Mouse (Mus musculus) inflammation-experienced regulatory T-cells, adult 6 months (primary cell): ENCODE results near the gene Cdc42. TPM values are rescaled to one million over a fixed set of nuclear protein-coding genes. Genes with fewer than 3 reads are reported as not detected.

ENCODE experiments used
- ATAC-seq: one replicate; pipeline ENCODE4 v1.8.0; 2017
- polyA plus RNA-seq, 3 experiments: library from polyadenylated mRNA; unstranded; fragments of 100-300 nt; shearing (Covaris generic); gene quantifications; one replicate each; pipeline ENCODE4 v1.2.1; 2017

Cdc42 gene
- polyA plus RNA-seq, 3 experiments from 2014 or later, result 615 to 1,059 (median 624) TPM

GRCm38 (mm10) chr4:137285876-137286661 lies 71.5 kb downstream of the Cdc42 start:
- no peak for ATAC-seq

DNA sequence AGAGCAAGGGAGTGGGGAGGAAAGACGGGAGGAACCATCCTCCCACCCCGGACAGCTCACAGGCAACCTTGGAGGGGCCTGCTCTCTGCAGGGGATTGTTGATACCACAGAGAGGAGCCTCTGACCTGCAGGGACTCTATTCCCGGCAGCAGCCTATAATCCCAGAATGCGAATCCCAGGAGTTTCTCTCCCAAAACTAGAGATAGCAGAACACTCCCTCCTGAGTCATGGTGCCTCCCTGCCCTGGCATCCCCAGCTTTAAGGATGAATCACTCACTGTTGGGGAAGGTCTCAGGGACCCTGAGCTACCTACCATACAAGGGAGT lies 74.2 kb downstream of the Cdc42 start:
- ATAC-seq, result no peak

DNA sequence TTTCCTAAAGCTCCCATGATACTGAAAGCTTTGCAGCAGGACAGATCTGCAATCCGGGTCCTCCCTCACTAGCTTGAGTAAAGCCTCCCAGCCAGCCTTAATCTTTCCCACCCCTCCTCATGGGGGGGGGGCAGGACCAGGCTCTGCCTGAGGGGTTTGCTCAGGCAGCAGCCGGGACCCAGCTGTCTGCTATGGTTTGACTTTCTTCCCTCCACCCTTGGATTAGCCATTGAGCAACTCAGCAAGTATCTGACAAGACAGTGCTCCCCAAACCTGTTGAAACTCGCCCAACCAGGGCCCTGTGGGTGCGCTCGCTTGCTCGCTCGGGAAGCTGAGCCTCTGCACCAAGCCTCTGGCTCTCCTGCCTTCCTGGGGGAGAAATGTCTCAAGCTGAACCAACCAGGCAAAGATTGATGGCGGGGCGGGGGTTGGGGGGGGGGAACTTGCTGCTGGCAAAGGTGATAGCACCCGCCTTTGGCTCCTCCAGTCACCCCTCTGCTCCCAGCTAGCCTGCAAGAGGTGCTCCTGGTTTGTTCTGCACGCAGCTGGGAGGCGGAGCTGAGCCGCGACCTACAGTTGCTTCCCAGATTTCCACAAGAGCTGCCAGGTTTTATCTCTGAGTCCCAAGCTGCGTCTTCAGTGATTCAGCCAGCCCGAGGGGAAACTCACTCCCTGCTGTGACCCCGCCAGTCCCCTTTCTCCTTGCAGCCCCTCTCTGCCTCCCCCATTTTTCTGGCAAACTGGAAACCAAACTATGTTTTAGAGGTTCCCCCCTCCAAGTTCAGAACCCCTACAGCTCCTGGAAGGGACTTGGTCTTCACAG lies 74.7 kb downstream of the Cdc42 start:
- ATAC-seq, result no peak

DNA sequence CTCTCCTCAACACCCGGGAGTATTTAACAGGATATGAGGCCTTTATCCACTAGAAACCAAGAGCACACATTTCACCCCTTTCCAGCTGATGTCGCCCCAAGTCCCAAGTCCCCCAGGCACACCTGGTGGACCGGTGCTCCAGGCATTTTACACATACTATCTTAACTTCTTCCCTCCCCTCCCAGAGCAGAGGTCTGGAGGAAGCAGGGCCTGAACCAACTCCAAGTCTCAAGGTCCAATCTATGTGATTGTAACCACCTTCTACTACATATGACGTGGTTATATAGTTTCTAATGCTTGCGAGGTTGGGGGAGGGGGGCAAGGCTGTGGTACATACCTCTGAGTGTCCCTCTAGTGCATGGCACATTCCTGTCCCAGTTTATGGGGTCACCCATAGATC lies 75.4 kb downstream of the Cdc42 start:
- ATAC-seq, result no peak

- ATAC-seq, result no peak
These were observed 76.2 kb downstream of the Cdc42 start for GRCm38 (mm10) chr4:137281273-137281672.

- ATAC-seq, result no peak
These were observed 78.2 kb downstream of the Cdc42 start for GRCm38 (mm10) chr4:137279346-137279745.

DNA sequence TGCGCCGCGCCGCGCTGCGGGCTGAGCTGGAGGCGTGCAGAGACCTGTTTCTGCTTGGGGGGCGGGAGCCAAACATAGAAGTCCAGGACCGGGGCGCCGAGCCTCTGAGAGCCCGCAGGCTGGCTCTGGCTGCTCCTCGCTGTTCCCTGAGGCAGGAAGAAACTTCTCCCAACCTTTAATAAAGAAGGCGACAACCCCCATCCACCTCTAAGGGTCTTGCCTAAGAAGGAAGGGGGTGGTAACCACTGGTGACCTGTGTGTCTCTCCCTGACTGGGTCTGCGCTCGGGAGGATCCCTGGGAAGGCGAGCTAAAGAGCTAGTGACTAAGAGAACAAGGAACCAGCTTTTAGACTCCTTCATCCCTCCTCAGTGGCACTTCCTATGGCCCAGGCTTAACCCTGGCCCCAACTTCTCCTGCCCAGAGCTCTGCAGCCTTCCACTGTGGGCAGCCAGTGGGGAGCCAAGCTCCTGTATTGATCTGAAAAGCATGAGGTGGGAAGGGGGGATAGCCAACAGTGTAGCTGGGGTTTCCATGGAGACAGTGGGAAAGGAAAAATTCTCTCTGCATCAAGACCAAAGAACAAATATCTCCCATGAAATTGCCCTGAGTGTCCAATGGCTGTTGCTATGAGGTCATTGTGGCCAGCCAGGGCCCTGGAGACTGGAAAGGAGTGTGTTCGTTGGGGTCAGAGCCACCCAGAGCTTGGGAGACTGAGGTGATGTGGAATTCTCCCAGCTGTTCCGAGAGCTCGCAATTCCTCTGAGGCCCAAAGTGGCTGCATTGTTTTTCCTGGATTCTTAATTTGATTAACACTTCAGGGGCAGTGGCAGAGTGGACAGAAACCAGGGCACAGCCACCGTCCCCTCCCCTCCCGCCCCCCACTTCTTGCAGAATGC lies 79.1 kb downstream of the Cdc42 start:
- ATAC-seq, result no peak

DNA sequence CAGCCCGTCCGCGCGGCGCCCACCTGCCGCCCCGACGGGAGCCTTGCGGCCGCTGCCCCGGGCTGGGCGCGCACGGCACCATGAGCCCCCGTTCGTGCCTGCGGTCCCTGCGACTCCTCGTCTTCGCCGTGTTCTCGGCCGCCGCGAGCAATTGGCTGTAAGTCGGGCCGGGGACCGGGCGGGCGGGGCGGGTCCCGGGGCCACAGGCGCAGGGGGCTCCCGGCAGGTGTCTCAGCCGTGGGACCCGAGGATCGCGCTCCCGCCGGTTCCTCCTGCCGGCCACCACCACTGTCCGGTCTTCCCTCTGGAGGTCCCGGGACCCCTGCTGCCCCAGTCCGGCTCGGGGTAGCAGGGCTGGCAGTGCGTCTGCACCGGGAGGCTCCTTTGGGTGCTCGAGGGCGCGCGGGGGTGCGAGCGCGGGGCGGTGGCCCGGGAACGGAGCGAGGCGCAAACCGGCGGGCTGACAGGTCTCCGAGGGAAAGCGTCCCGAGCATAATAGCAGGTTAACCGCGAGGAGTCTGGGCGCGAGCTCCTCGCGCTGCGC lies 79.8 kb downstream of the Cdc42 start:
- no peak for ATAC-seq

DNA sequence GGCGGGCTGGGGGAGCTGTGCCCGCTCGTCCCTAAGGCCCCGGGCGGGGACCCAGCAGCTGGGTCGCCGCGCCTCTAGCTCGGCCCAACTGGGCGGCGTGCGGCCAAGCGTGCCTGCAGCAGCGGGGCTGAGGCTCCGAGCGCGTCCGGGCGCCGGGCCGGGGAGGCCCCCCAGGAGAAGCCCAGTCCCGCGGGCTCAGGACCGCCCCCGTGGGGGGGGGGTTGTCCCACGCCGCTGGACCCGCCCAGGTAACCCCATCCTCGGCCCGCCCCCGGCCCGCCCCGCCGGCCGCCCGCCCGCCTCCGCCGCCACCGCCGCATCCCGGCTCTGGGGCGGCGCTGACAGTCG lies 80.4 kb downstream of the Cdc42 start, which contains the start of gene Wnt4:
Gene Wnt4 (plus strand): TSS at position 324 of the 348 bp plus-strand sequence.
- ATAC-seq, result no peak

- ATAC-seq, result no peak
These were observed 80.9 kb downstream of the Cdc42 start for GRCm38 (mm10) chr4:137276443-137277165.

GRCm38 (mm10) chr4:137274304-137274703 lies 83.2 kb downstream of the Cdc42 start:
- ATAC-seq, result no peak

DNA sequence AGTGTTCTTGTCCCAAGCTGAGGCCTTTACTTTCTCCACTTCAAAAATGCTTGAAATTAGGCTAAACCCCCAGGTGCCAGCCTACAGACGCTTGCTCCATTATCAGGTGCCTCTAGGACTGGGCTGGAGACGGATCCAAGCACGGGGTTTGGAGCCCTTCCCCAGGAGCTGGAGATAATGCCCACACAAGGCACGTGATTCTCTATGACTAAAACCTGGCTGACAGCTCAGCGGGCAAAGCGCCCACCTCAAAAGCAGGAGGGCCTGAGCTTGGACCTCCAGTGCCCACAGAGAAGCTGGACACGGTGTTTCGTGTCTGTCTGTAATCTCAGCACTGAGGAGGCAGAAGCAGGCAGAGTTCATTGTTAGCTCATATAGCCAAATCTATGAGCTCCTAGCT lies 85.7 kb downstream of the Cdc42 start:
- no peak for ATAC-seq

Other genes with a start within 250 kb of the Cdc42 start
- under 1 TPM in 2 of 3 experiments, not detected in 1; 0.23 to 0.27 TPM for gene Wnt4, start 80.2 kb downstream of the Cdc42 start, polyA plus RNA-seq
- gene Cela3a, start 52.1 kb upstream of the Cdc42 start, polyA plus RNA-seq, result not detected
- not detected for gene Cela3b, start 72.8 kb upstream of the Cdc42 start, polyA plus RNA-seq
- not detected for gene 1700013G24Rik, start 95.6 kb upstream of the Cdc42 start, polyA plus RNA-seq
- gene Hspg2, start 111.0 kb upstream of the Cdc42 start, polyA plus RNA-seq, result not detected
- gene Ldlrad2, start 216.8 kb upstream of the Cdc42 start, polyA plus RNA-seq, result not detected
- 10 to 100 TPM; 50.7 to 65.5 (median 59.6) TPM for gene Usp48, start 236.0 kb upstream of the Cdc42 start, polyA plus RNA-seq